Mouse (Mus musculus) embryonic facial prominence, embryonic 11.5 days (tissue): ENCODE results near the gene Il23a. TPM values are rescaled to one million over a fixed set of nuclear protein-coding genes. Genes with fewer than 3 reads are reported as not detected.
"Not testable (repeated sequence)": the region's sequence is repeated elsewhere in the genome, so short reads cannot be mapped to it uniquely, and the experiment has no call there.

Experiments used
- ATAC-seq: fragments of 200-750 bp; cut with Nextera tagmentation; replicated peaks from 2 replicates; pipeline ENCODE4 v1.8.0; 2017; ENCODE audit warnings: low read depth; ENCODE audit not compliant: insufficient number of reproducible peaks, low FRiP score, low TSS enrichment
- DNase-seq: peaks from one replicate; pipeline ENCODE4 v3.0.0-alpha.2; 2015; ENCODE audit warnings: low spot score
- H3K27ac ChIP-seq: fragments of 300-500 bp; sonication (generic); replicated peaks from 2 replicates; pipeline ENCODE4 v1.5.1; 2014; ENCODE audit warnings: mild to moderate bottlenecking, low read depth, low read length, control low read depth
- H3K27me3 ChIP-seq: fragments of 300-500 bp; sonication (generic); 2 replicates; pipeline ENCODE4 v1.6.1; 2014; ENCODE audit warnings: mild to moderate bottlenecking, low read length, moderate library complexity, mixed read lengths; ENCODE audit not compliant: control insufficient read depth, insufficient read depth
- H3K36me3 ChIP-seq: fragments of 300-500 bp; sonication (generic); replicated peaks from 2 replicates; pipeline ENCODE4 v1.6.1; 2014; ENCODE audit warnings: low read depth, mild to moderate bottlenecking, low read length, moderate library complexity, mixed read lengths; ENCODE audit not compliant: control insufficient read depth, insufficient read depth
- H3K4me1 ChIP-seq: fragments of 300-500 bp; sonication (generic); 2 replicates; pipeline ENCODE4 v1.6.1; 2014; ENCODE audit warnings: low read length, mixed read lengths; ENCODE audit not compliant: control insufficient read depth, insufficient read depth
- H3K4me2 ChIP-seq: fragments of 300-500 bp; sonication (generic); 2 replicates; pipeline ENCODE4 v1.6.1; 2014; ENCODE audit warnings: low read depth, mild to moderate bottlenecking, control low read depth, low read length, moderate library complexity
- H3K4me3 ChIP-seq: fragments of 300-500 bp; sonication (generic); 2 replicates; pipeline ENCODE4 v1.5.1; 2014; ENCODE audit warnings: low read depth, low read length, control low read depth
- H3K9ac ChIP-seq: fragments of 300-500 bp; sonication (generic); replicated peaks from 2 replicates; pipeline ENCODE4 v1.6.1; 2014; ENCODE audit warnings: mild to moderate bottlenecking, control low read depth, low read length
- H3K9me3 ChIP-seq: fragments of 300-500 bp; sonication (generic); replicated peaks from 2 replicates; pipeline ENCODE4 v1.6.1; 2016; ENCODE audit warnings: mild to moderate bottlenecking, low read length, inconsistent platforms, mixed read lengths; ENCODE audit not compliant: control insufficient read depth
- WGBS: fragments of 180-500 bp; shearing (Covaris S2); extraction: QIAGEN DNeasy Blood & Tissue Kit; methylation state at CpG from one replicate; pipeline ENCODE4 v1.1.7; 2014; 5-methylcytosine and 5-hydroxymethylcytosine counted together
- polyA plus RNA-seq: library from polyadenylated mRNA; unstranded; fragments of >200 nt; fragmentation: Nextera tagmentation; extraction: Ambion mirVana; gene quantifications from 2 replicates; pipeline ENCODE4 v1.2.1, GENCODE M21; 2014

Gene Il23a
- polyA plus RNA-seq, 1 experiment from 2014 or later = not detected

- Histone ChIP-seq H3K9me3 (no peaks in the 10 kb centered on the region), H3K27ac (no peak overlapping the region), H3K4me2 (peak overlapping the region; percentile 32; the same call in 1 of the 2 replicates), H3K9ac (no peak overlapping the region; the same call in 1 of the 2 replicates), H3K36me3 (no peaks in the 10 kb centered on the region), H3K4me1 (no peaks in the 10 kb centered on the region), H3K4me3 (peak overlapping the region; percentile 86; the same call in 1 of the 2 replicates), H3K27me3 (no peaks in the 10 kb centered on the region)
- ATAC-seq = no peak
- 80% methylated on average over 3 of the region's 3 CpGs for WGBS
- no peak for DNase-seq
Measured at GRCm38 (mm10) chr10:128336597-128336996, 38.0 kb upstream of the Il23a start.

GRCm38 (mm10) chr10:128336195-128336594 lies 37.6 kb upstream of the Il23a start:
- WGBS = 94% methylated on average over 3 of the region's 3 CpGs
- H3K4me2 ChIP-seq = no peak overlapping the region

GRCm38 (mm10) chr10:128335582-128335981 lies 37.0 kb upstream of the Il23a start:
- Histone ChIP-seq H3K4me3 (no peak overlapping the region), H3K36me3 (no peaks in the 10 kb centered on the region), H3K27me3 (no peaks in the 10 kb centered on the region), H3K4me2 (no peak overlapping the region), H3K27ac (no peak overlapping the region), H3K9me3 (no peaks in the 10 kb centered on the region), H3K9ac (no peak overlapping the region), H3K4me1 (no peaks in the 10 kb centered on the region)
- DNase-seq (peak; percentile 82), ATAC-seq (no peak)
- 4% methylated on average over 4 of the region's 4 CpGs for WGBS

More at GRCm38 (mm10) chr10:128336195-128336594, 37.6 kb upstream of the Il23a start:
- H3K9ac ChIP-seq = no peak overlapping the region
- no peak overlapping the region for H3K4me3 ChIP-seq
- H3K27me3 ChIP-seq = no peaks in the 10 kb centered on the region
- H3K27ac ChIP-seq = no peak overlapping the region
- no peaks in the 10 kb centered on the region for H3K4me1 ChIP-seq
- H3K36me3 ChIP-seq = no peaks in the 10 kb centered on the region
- ATAC-seq = no peak
- no peak for DNase-seq
- no peaks in the 10 kb centered on the region for H3K9me3 ChIP-seq

GRCm38 (mm10) chr10:128332358-128333249 lies 34.1 kb upstream of the Il23a start:
- H3K9me3 ChIP-seq, H3K9ac ChIP-seq, H3K36me3 ChIP-seq, H3K27me3 ChIP-seq, H3K4me3 ChIP-seq, H3K27ac ChIP-seq, H3K4me2 ChIP-seq, DNase-seq, H3K4me1 ChIP-seq, ATAC-seq: not testable (repeated sequence)
- 74% methylated on average over 6 of the region's 6 CpGs for WGBS

GRCm38 (mm10) chr10:128327610-128328009 lies 29.1 kb upstream of the Il23a start:
- no peak for ATAC-seq
- H3K36me3 ChIP-seq = peaks cover 12% of the 10 kb centered on the region
- H3K9ac ChIP-seq = no peak overlapping the region
- H3K4me3 ChIP-seq = no peak overlapping the region
- H3K4me1 ChIP-seq = no peaks in the 10 kb centered on the region
- no peak overlapping the region for H3K27ac ChIP-seq
- H3K9me3 ChIP-seq = no peaks in the 10 kb centered on the region
- DNase-seq = no peak
- no peaks in the 10 kb centered on the region for H3K27me3 ChIP-seq
- H3K4me2 ChIP-seq = no peak overlapping the region
- 92% methylated on average over 10 of the region's 10 CpGs for WGBS

- Histone ChIP-seq H3K27me3 (no peaks in the 10 kb centered on the region), H3K27ac (no peak overlapping the region), H3K9ac (no peak overlapping the region), H3K4me1 (no peaks in the 10 kb centered on the region), H3K9me3 (no peaks in the 10 kb centered on the region), H3K4me2 (no peak overlapping the region), H3K36me3 (peaks cover 12% of the 10 kb centered on the region), H3K4me3 (no peak overlapping the region)
- ATAC-seq (no peak), DNase-seq (no peak)
- WGBS = 94% methylated on average over 8 of the region's 8 CpGs
Measured at GRCm38 (mm10) chr10:128326825-128327224, 28.3 kb upstream of the Il23a start.

GRCm38 (mm10) chr10:128323516-128323915 lies 25.0 kb upstream of the Il23a start:
- DNase-seq = no peak
- no peak overlapping the region for H3K27ac ChIP-seq

More at GRCm38 (mm10) chr10:128323516-128323915, 25.0 kb upstream of the Il23a start:
- Histone ChIP-seq H3K27me3 (no peaks in the 10 kb centered on the region), H3K4me3 (peak overlapping the region; percentile 89), H3K4me1 (no peaks in the 10 kb centered on the region), H3K9me3 (no peaks in the 10 kb centered on the region), H3K9ac (peak overlapping the region; percentile 98), H3K36me3 (peaks cover 12% of the 10 kb centered on the region), H3K4me2 (peak overlapping the region; percentile 69)
- WGBS = 81% methylated on average over 8 of the region's 8 CpGs
- no peak for ATAC-seq
